Mouse (Mus musculus) midbrain, embryonic 10.5 days (tissue): ENCODE data around the gene Cyb5d1. TPM values are rescaled to one million over a fixed set of nuclear protein-coding genes. Genes with fewer than 3 reads are reported as not detected.

Experiments
- DNase-seq: peaks from one replicate; pipeline ENCODE4 v3.0.0-alpha.2; 2017; ENCODE audit warnings: low spot score
- H3K27ac ChIP-seq: fragments of 300-500 bp; sonication (generic); replicated peaks from 2 replicates; pipeline ENCODE4 v1.5.1; 2016; ENCODE audit warnings: mild to moderate bottlenecking
- H3K27me3 ChIP-seq: fragments of 300-500 bp; sonication (generic); 2 replicates; pipeline ENCODE4 v1.6.1; 2016; ENCODE audit warnings: low read depth, mild to moderate bottlenecking; ENCODE audit not compliant: poor library complexity, severe bottlenecking
- H3K36me3 ChIP-seq: fragments of 300-500 bp; sonication (generic); 2 replicates; pipeline ENCODE4 v1.6.1; 2016; ENCODE audit warnings: mild to moderate bottlenecking, moderate library complexity
- H3K4me1 ChIP-seq: fragments of 300-500 bp; sonication (generic); 2 replicates; pipeline ENCODE4 v1.6.1; 2016
- H3K4me3 ChIP-seq: fragments of 300-500 bp; sonication (generic); 2 replicates; pipeline ENCODE4 v1.5.1; 2016; ENCODE audit warnings: mild to moderate bottlenecking, moderate library complexity
- H3K9me3 ChIP-seq: fragments of 300-500 bp; sonication (generic); replicated peaks from 2 replicates; pipeline ENCODE4 v1.6.1; 2016; ENCODE audit warnings: mild to moderate bottlenecking
- WGBS: fragments of 180-500 bp; shearing (Covaris S2); methylation state at CpG from one replicate; pipeline ENCODE4 v1.1.7; 2016; 5-methylcytosine and 5-hydroxymethylcytosine counted together
- polyA plus RNA-seq: library from polyadenylated mRNA; unstranded; fragments of >200 nt; fragmentation: Nextera tagmentation; extraction: Ambion mirVana; gene quantifications from 2 replicates; pipeline ENCODE4 v1.2.1, GENCODE M21; 2016

Gene Cyb5d1
- polyA plus RNA-seq, 1 experiment from 2014 or later, result 50.4 TPM

DNA sequence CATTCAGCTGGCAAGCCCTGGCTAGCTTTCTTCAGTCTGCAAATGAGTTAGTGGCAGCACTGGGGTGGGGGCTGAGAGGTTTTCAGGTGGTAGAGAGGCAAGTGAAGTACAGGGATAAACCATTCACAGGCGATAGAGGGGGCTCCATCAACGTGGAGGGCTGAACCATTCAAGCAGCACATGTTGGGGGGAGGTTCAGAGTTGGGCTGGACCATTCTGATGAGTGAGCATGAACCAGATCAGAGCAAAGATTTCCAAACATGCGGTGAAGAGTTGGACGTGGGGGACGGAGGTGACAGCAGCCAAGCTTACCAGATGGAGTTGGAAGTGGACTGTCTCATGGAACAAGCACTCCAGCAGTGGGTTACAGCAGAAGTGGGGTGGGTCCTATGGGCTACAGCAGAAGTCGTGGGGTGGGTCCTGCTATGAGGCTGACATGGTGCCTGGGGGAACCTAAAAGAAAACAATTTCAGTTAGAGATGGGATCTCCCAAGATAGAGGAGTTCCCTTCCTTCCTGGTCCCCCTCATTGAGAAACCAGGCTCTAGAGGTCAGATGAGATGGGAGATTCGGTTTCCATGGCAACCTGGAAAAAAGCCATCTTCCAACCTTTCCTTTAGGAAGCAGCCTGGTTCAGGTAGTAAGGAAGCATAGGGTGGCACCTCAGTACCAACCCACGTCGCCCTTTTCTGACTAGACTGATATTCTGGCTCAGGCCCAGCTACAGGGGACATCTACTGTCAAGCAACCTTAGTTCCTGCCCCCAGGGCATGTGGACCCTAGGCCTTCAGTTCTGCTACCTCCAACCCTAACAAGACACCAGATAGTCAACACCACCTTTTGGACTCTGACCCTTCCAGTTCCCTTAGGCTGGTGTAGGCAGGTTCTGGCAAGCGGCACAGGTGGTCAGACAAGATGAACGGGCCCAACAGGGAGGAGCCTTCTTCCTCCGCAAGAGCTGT, 18.1 kb upstream of the Cyb5d1 start, which contains the start of gene Kdm6b:
Kdm6b (minus strand) TSS at position 455 of the 961 bp plus-strand sequence.
- DNase-seq, result peak; percentile 51
- no peaks in the 10 kb centered on the region for H3K27me3 ChIP-seq
- peak within 1 kb of the TSS; percentile 99 for H3K27ac ChIP-seq
- peaks cover 15% of the 10 kb centered on the region for H3K36me3 ChIP-seq
- no peaks in the 10 kb centered on the region for H3K9me3 ChIP-seq
- H3K4me1 ChIP-seq, result peaks cover 99% of the 10 kb centered on the region
- H3K4me3 ChIP-seq, result peak within 1 kb of the TSS; percentile 93
- WGBS, result 52% methylated on average over 12 of the region's 12 CpGs

DNA sequence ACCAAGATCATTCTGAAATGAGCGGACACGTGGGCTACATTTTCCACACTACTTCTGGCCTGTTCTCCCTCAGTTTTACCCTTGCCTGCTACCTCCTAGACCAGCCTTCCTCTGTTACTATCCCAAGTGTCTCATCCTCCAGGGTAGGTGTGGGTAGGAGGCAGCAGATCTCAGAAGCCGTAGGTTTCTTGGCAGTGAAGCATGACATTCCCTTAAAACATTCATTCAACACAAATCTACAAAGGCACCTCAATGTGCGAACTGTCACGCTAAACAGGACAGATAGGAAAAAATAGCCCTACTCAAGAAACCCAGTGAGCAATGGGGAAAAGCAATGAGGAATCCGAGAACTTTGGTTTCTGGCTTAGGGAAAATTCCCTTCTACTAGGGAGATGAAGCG, 17.1 kb upstream of the Cyb5d1 start:
- H3K4me1 ChIP-seq, result peaks cover 99% of the 10 kb centered on the region
- H3K27me3 ChIP-seq, result no peaks in the 10 kb centered on the region
- no peak for DNase-seq
- H3K27ac ChIP-seq, result peak overlapping the region; percentile 99
- 64% methylated on average over 7 of the region's 7 CpGs for WGBS
- peak overlapping the region; percentile 93 for H3K4me3 ChIP-seq
- peaks cover 23% of the 10 kb centered on the region for H3K36me3 ChIP-seq
- no peaks in the 10 kb centered on the region for H3K9me3 ChIP-seq

DNA sequence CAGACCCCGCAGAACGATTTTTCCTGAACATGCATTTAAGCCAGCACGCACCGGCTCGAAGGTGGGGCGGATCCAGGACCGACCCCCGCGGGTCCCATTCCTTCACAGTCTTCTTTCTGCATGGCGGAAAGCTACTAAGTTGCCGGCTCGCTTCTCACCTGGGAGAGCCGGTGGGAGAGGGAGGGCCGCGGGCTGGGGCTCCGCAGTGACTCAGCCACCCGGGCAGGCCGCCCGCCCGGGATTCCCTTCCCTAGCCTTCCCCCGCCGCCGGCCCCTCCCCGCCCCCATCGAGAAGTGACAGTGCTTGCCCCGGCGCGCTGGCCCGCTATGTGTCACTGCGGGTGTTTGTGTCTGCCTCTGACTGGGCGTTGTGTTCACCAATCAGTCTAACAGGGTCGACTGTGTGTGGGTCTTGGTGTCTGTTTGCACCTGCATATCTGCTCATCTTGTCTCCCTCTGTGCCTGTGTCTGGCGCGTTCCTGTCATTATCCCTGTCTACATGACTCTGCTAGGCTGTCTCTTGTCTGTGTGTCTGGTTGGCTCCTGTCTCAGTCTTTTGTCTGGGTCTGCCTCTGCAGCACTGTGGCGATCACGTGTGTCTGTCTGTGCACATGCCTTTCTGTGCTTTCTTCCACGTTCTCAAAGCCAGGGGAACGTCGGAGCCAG, 16.2 kb upstream of the Cyb5d1 start:
- peaks cover 96% of the 10 kb centered on the region for H3K4me1 ChIP-seq
- peak overlapping the region; percentile 99 for H3K27ac ChIP-seq
- H3K9me3 ChIP-seq, result no peaks in the 10 kb centered on the region
- H3K27me3 ChIP-seq, result no peaks in the 10 kb centered on the region
- peaks cover 32% of the 10 kb centered on the region for H3K36me3 ChIP-seq
- DNase-seq, result peak; percentile 68
- WGBS, result under 1% methylated on average over 39 of the region's 39 CpGs
- H3K4me3 ChIP-seq, result peak overlapping the region; percentile 93

DNA sequence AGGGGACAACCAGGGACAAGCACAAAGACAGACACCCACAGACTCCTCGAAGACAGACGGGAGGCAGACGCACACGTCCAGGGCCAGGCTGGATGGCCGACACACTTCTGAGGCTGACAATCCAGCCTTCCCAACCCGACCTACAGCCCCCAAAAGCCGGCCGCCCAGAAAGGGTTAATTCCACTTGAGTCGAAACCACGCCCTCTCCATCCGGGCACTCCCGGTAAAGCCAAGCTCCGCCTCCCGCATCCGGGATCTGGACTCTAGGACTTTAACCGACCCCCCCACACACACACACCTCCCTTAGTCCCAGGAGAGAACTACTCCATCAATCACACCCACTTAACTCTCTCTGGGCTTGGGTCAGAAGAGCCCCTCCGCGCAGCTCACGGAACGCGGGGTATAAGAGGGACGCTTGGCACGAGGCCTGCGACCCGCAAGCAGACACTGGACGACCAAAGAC, 15.7 kb upstream of the Cyb5d1 start:
- Histone ChIP-seq H3K27me3 (no peaks in the 10 kb centered on the region), H3K36me3 (peaks cover 38% of the 10 kb centered on the region), H3K4me1 (peaks cover 90% of the 10 kb centered on the region), H3K27ac (peak overlapping the region; percentile 99), H3K9me3 (no peaks in the 10 kb centered on the region), H3K4me3 (peak overlapping the region; percentile 93)
- DNase-seq, result peak; percentile 97
- under 1% methylated on average over 26 of the region's 26 CpGs for WGBS

DNA sequence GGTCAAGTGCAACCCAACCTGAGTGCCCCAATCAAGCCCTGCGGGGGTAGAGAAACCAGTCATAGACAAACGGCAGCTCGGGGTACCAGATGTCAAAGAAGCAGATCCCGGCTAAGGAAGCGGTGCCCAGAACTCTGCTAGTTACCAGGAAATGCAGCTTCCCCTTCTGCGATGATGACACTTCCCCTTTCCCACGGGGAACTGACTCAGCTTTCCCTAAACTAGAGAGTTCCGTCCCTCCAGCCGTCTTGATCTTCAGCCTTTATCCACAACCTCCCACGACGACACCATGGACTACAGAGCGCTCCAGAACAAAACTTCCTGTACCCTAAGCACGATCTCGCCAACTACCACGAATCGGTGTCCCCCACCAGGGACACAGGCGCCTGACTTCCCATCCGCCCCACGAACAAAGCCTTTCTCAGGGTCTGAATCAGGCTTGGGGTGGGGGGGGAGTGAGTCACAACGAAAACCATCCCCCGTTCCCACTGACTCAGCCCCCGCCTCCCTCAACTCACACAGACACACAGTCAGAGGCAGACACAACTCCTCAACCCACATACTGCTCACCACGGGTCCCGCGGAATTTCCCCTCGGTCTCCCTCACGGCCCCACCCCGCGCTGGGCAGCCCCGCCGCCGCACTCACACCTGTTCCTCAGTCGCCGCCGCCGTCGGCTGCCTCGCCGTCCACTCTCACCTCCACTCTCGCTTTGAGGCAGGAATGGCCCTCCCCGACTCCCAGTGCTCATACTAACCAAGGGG, 15.1 kb upstream of the Cyb5d1 start:
- Histone ChIP-seq H3K9me3 (no peaks in the 10 kb centered on the region), H3K27me3 (no peaks in the 10 kb centered on the region), H3K4me1 (peaks cover 85% of the 10 kb centered on the region), H3K4me3 (peak overlapping the region; percentile 93), H3K36me3 (peaks cover 44% of the 10 kb centered on the region), H3K27ac (peak overlapping the region; percentile 99)
- 1% methylated on average over 41 of the region's 41 CpGs for WGBS
- peak; percentile 41 for DNase-seq

DNA sequence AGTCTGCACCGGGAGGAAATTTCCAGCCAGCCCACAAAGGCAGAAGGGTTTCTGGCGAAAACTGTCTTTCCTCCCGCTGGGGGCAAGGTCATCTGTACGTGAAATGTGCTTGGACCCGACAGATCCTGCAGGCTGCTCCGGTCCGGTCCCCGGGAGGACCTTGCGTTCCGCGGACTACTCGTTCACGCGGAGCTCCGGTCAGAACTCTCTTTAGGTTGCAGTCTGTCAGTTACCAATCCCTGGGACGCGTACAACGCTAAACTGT, 14.5 kb upstream of the Cyb5d1 start:
- no peaks in the 10 kb centered on the region for H3K27me3 ChIP-seq
- no peak for DNase-seq
- H3K36me3 ChIP-seq, result peaks cover 49% of the 10 kb centered on the region
- H3K9me3 ChIP-seq, result no peaks in the 10 kb centered on the region
- H3K27ac ChIP-seq, result peak overlapping the region; percentile 99
- under 1% methylated on average over 18 of the region's 18 CpGs for WGBS
- peak overlapping the region; percentile 93 for H3K4me3 ChIP-seq
- peaks cover 79% of the 10 kb centered on the region for H3K4me1 ChIP-seq

DNA sequence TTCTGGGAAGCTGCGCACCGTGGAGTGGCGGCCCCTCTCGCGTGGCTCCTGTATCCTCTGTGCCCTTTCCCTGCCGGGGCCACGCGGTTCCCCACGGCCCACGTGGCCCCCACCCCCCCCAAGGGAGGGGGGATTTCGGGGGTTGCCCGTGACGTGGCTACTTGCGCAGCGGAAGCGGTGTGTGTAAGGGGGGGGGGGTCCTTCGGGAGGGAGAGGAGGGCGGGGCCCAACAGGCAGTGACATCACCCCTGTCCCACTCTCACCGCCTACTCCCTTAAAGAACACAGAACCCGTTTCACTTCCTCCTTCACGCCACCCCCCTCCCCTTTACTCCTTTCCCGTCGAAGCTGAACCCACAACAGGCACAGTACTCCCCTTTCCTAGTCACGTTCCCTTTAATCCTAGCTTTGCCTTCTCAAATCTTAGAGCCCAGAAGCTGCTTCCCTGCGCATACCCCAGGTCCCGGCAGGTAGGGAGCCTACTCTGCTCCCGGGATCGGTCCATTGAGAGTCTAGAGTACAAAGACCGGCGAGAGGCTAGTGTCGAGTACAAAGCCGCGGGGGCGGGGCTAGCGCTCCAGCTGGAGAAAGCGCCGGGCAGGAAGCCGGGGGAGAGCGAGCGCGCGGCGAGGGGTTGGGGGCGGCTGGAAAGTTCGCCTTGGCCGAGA, 14.1 kb upstream of the Cyb5d1 start:
- under 1% methylated on average over 41 of the region's 46 CpGs for WGBS
- peaks cover 54% of the 10 kb centered on the region for H3K36me3 ChIP-seq
- peak overlapping the region; percentile 99 for H3K27ac ChIP-seq
- peaks cover 75% of the 10 kb centered on the region for H3K4me1 ChIP-seq
- H3K9me3 ChIP-seq, result no peaks in the 10 kb centered on the region
- H3K27me3 ChIP-seq, result no peaks in the 10 kb centered on the region
- peak; percentile 90 for DNase-seq
- peak overlapping the region; percentile 93 for H3K4me3 ChIP-seq

DNA sequence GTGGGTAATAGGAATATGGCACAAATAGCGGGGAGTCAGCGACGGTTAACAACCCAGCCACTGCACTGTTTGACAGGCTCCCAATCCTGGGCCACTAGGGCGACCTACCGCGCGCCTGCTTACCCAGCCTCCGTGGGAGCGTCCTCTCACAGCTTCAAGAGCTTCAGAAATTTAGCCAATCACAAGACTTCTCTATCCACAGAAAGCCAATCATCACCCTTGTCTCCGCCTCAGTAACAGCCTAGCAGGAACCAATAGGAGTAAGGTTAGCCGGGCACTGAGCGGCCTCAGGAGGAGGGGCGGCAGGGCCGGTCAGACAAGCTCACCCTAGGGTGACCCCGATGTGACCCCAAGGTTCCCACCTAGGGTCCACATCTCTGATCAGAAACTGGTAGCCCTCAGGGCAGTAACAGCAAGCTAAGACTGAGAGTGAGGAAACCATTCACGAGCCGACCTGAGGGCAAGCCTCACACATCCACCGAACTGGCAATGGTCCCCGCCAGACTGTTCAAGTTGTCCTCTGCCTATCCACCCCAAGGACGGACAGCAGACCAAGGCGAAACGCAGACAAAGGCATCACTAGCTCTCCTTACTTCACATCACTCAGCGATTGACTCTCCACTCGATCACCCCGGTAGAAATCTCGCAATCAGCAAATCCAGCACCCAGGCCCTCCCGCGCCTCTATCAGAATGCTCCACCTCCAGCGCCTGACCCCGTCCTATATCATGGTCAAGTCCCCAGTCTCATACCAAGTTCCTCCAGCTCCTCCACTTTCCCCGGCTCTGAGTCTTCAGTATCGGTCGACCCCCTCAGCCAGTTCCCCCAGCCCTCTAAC, 13.3 kb upstream of the Cyb5d1 start:
- peak overlapping the region; percentile 93 for H3K4me3 ChIP-seq
- peaks cover 61% of the 10 kb centered on the region for H3K36me3 ChIP-seq
- H3K4me1 ChIP-seq, result peaks cover 67% of the 10 kb centered on the region
- H3K27me3 ChIP-seq, result no peaks in the 10 kb centered on the region
- H3K9me3 ChIP-seq, result no peaks in the 10 kb centered on the region
- DNase-seq, result peak; percentile 84
- peak overlapping the region; percentile 99 for H3K27ac ChIP-seq
- under 1% methylated on average over 33 of the region's 33 CpGs for WGBS

DNA sequence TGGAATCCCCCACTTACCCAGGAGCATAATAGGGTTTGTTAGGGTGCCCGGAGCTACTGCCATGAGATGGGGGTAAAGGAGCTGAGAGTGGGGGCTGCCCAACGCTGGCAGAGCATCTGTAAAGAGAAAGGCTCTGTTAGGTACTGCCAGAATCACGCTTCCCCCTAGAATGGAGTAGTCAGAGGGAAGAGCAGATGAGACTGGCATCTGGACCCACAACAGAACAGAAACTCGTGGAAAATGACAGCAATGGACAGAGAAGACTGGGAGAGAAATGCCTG, 12.2 kb upstream of the Cyb5d1 start:
- no peaks in the 10 kb centered on the region for H3K27me3 ChIP-seq

DNA sequence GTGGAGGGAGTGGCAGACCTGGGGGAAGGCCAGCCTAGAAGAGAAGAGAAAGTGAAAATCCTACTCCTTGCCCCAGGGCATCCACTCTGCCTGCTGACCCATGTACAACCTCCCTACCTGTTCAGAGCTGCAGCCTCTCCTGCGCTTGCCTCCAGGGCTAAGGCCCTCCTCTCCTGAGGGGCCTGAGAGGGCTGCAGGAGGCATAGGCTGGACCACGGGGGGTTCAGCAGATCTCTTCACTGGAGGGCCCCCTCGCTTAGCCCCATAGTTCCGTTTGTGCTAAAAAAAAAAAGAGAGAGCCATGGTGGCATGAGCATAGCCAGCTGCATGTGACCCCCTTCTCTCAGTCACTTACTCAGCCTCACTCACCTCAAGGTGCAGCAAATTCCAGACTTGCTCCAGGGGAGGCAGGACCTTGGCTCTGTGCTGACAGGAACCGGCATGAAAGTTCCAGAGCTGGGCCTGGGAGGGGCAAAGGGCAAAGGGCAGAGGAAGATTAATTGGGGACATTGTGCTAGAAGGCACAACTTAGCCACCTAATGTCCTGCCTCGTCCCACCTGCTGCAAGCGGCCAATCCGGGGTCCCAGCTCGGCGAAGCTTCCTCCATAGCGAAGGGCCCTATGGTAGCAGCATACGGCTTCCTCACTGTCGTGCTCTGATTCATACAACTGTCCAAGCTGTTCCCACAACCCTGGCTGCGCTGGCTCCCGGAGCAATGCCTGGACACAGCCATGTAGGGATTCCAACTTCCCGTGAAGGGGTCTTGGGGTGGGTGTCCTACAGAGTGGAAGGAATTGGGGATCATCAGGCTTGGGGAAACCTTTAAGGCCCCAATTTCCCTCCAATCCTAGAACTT, 11.7 kb upstream of the Cyb5d1 start:
- H3K9me3 ChIP-seq, result no peaks in the 10 kb centered on the region
- H3K4me3 ChIP-seq, result peak overlapping the region; percentile 93; the same call in 1 of the 2 replicates
- no peak for DNase-seq
- WGBS, result 91% methylated on average over 16 of the region's 16 CpGs
- H3K4me1 ChIP-seq, result peaks cover 51% of the 10 kb centered on the region
- H3K27ac ChIP-seq, result no peak overlapping the region
- H3K27me3 ChIP-seq, result no peaks in the 10 kb centered on the region; the same call in 1 of the 2 replicates
- peaks cover 63% of the 10 kb centered on the region for H3K36me3 ChIP-seq

More for the DNA sequence above, 12.2 kb upstream of the Cyb5d1 start:
- peak overlapping the region; percentile 93 for H3K4me3 ChIP-seq
- no peak for DNase-seq
- H3K4me1 ChIP-seq, result peaks cover 56% of the 10 kb centered on the region
- WGBS, result 91% methylated on average over 4 of the region's 4 CpGs
- no peaks in the 10 kb centered on the region for H3K9me3 ChIP-seq
- H3K36me3 ChIP-seq, result peaks cover 61% of the 10 kb centered on the region
- H3K27ac ChIP-seq, result no peak overlapping the region

DNA sequence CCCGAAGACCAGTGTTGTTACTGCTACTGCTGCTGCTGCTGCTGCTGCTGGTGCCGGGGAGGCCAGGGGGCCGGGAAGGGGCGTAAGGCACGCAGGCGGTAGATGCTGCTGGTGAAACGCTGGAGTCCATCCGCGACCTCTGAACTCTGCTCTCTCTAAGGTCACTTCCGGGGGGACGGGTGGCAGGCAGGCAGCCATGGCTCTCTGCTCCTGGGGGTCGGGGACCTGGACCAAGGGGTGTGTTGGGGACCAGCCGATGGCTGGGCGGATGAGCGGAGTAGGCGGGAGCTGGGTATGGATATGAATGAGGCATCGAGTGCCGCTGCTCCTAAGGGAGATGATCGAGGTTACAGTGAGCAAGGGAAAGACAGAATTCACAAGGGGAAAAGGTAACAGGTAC, 10.9 kb upstream of the Cyb5d1 start:
- 87% methylated on average over 19 of the region's 19 CpGs for WGBS
- H3K4me3 ChIP-seq, result peak overlapping the region; percentile 10
- peaks cover 71% of the 10 kb centered on the region for H3K36me3 ChIP-seq
- no peak for DNase-seq
- H3K27ac ChIP-seq, result no peak overlapping the region; the same call in 1 of the 2 replicates
- no peaks in the 10 kb centered on the region for H3K9me3 ChIP-seq
- H3K4me1 ChIP-seq, result peaks cover 49% of the 10 kb centered on the region
- peaks cover 4% of the 10 kb centered on the region for H3K27me3 ChIP-seq
